Mouse (Mus musculus) forebrain, embryonic 13.5 days (tissue): ENCODE measurements around the gene Chkb. TPM values are rescaled to one million over a fixed set of nuclear protein-coding genes. Genes with fewer than 3 reads are reported as not detected.
"Not testable (repeated sequence)": the region's sequence is repeated elsewhere in the genome, so short reads cannot be mapped to it uniquely, and the experiment has no call there.

Source experiments
- ATAC-seq: fragments of 200-750 bp; cut with Nextera tagmentation; 2 replicates; pipeline ENCODE4 v1.8.0; 2017
- H3K27ac ChIP-seq: fragments of 300-500 bp; sonication (generic); 2 replicates; pipeline ENCODE4 v1.5.1; 2015; ENCODE audit warnings: inconsistent platforms, mild to moderate bottlenecking, moderate library complexity
- H3K27me3 ChIP-seq: fragments of 300-500 bp; sonication (generic); 2 replicates; pipeline ENCODE4 v1.6.1; 2015; ENCODE audit warnings: mild to moderate bottlenecking, inconsistent platforms
- H3K36me3 ChIP-seq: fragments of 300-500 bp; sonication (generic); 2 replicates; pipeline ENCODE4 v1.6.1; 2015; ENCODE audit warnings: mild to moderate bottlenecking, inconsistent platforms; ENCODE audit not compliant: poor library complexity, severe bottlenecking
- H3K4me1 ChIP-seq: fragments of 300-500 bp; sonication (generic); 2 replicates; pipeline ENCODE4 v1.6.1; 2015; ENCODE audit warnings: inconsistent platforms
- H3K4me2 ChIP-seq: fragments of 300-500 bp; sonication (generic); 2 replicates; pipeline ENCODE4 v1.6.1; 2015; ENCODE audit warnings: inconsistent platforms, mild to moderate bottlenecking, moderate library complexity
- H3K4me3 ChIP-seq: fragments of 300-500 bp; sonication (generic); 2 replicates; pipeline ENCODE4 v1.5.1; 2015; ENCODE audit warnings: mild to moderate bottlenecking, inconsistent platforms
- H3K9ac ChIP-seq: fragments of 300-500 bp; sonication (generic); 2 replicates; pipeline ENCODE4 v1.6.1; 2015; ENCODE audit warnings: mild to moderate bottlenecking, inconsistent platforms
- H3K9me3 ChIP-seq: fragments of 300-500 bp; sonication (generic); replicated peaks from 2 replicates; pipeline ENCODE4 v1.6.1; 2016; ENCODE audit warnings: inconsistent platforms
- WGBS: fragments of 180-500 bp; shearing (Covaris S2); methylation state at CpG from one replicate; pipeline ENCODE4 v1.1.7; 2015; 5-methylcytosine and 5-hydroxymethylcytosine counted together
- polyA plus RNA-seq: library from polyadenylated mRNA; unstranded; fragments of >200 nt; fragmentation: Nextera tagmentation; extraction: Ambion mirVana; gene quantifications from 2 replicates; pipeline ENCODE4 v1.2.1, GENCODE M21; 2015

The Chkb gene
- polyA plus RNA-seq, 1 experiment from 2014 or later = 67.3 TPM

- peak overlapping the region; percentile 85 for H3K4me3 ChIP-seq
- H3K4me1 ChIP-seq = peaks cover 26% of the 10 kb centered on the region
- peaks cover 19% of the 10 kb centered on the region for H3K36me3 ChIP-seq
- H3K27me3 ChIP-seq = peaks cover 18% of the 10 kb centered on the region
- peak overlapping the region; percentile 88 for H3K9ac ChIP-seq
- peak; percentile 69 for ATAC-seq
- H3K27ac ChIP-seq = no peak overlapping the region
- no peaks in the 10 kb centered on the region for H3K9me3 ChIP-seq
- peak overlapping the region; percentile 88 for H3K4me2 ChIP-seq
- WGBS = 5% methylated on average over 24 of the region's 24 CpGs
These were observed 23.5 kb upstream of the Chkb start for GRCm38 (mm10) chr15:89452906-89453864.

- Histone ChIP-seq H3K27ac (no peak overlapping the region), H3K36me3 (no peaks in the 10 kb centered on the region), H3K9ac (no peak overlapping the region), H3K4me3 (no peak overlapping the region), H3K27me3 (no peaks in the 10 kb centered on the region), H3K9me3 (no peaks in the 10 kb centered on the region), H3K4me2 (no peak overlapping the region), H3K4me1 (no peaks in the 10 kb centered on the region)
- 32% methylated on average over 8 of the region's 8 CpGs for WGBS
- ATAC-seq = no peak
These were observed 12.9 kb upstream of the Chkb start for GRCm38 (mm10) chr15:89442486-89443070.

GRCm38 (mm10) chr15:89435878-89436277 is 6.2 kb upstream of the Chkb start:
- Histone ChIP-seq H3K4me1 (0 out of 2 replicates have a peak, but pooled peaks cover 4% of the 10 kb centered on the region), H3K27me3 (no peaks in the 10 kb centered on the region), H3K4me3 (no peak overlapping the region), H3K27ac (no peak overlapping the region), H3K4me2 (no peak overlapping the region), H3K36me3 (no peaks in the 10 kb centered on the region), H3K9me3 (no peaks in the 10 kb centered on the region), H3K9ac (no peak overlapping the region)
- ATAC-seq = no peak
- 86% methylated on average over 5 of the region's 5 CpGs for WGBS

- Histone ChIP-seq H3K4me3 (no peak overlapping the region), H3K27me3 (no peaks in the 10 kb centered on the region), H3K9ac (no peak overlapping the region), H3K27ac (no peak overlapping the region), H3K4me2 (no peak overlapping the region), H3K9me3 (no peaks in the 10 kb centered on the region), H3K36me3 (no peaks in the 10 kb centered on the region), H3K4me1 (0 out of 2 replicates have a peak, but pooled peaks cover 5% of the 10 kb centered on the region)
- WGBS = 71% methylated on average over 3 of the region's 3 CpGs
- ATAC-seq = no peak
These were observed 4.4 kb upstream of the Chkb start for GRCm38 (mm10) chr15:89434136-89434535.

GRCm38 (mm10) chr15:89432946-89433345 is 3.2 kb upstream of the Chkb start:
- H3K36me3 ChIP-seq = peaks cover 2% of the 10 kb centered on the region
- WGBS = 78% methylated on average over 4 of the region's 4 CpGs
- peaks cover 14% of the 10 kb centered on the region for H3K4me1 ChIP-seq
- H3K9ac ChIP-seq = no peak overlapping the region
- H3K9me3 ChIP-seq = no peaks in the 10 kb centered on the region
- no peak for ATAC-seq
- H3K27me3 ChIP-seq = no peaks in the 10 kb centered on the region
- no peak overlapping the region for H3K4me3 ChIP-seq
- no peak overlapping the region for H3K27ac ChIP-seq
- H3K4me2 ChIP-seq = no peak overlapping the region

- no peaks in the 10 kb centered on the region for H3K9me3 ChIP-seq
- H3K4me2 ChIP-seq = no peak overlapping the region
- H3K36me3 ChIP-seq = peaks cover 13% of the 10 kb centered on the region
- H3K27ac ChIP-seq = no peak overlapping the region
- no peaks in the 10 kb centered on the region for H3K27me3 ChIP-seq
- ATAC-seq = no peak
- H3K9ac ChIP-seq = no peak overlapping the region
- 96% methylated on average over 6 of the region's 6 CpGs for WGBS
- no peak overlapping the region for H3K4me3 ChIP-seq
- peaks cover 16% of the 10 kb centered on the region for H3K4me1 ChIP-seq
These were observed 2.1 kb upstream of the Chkb start for GRCm38 (mm10) chr15:89431806-89432205.

GRCm38 (mm10) chr15:89431271-89431670 is 1.6 kb upstream of the Chkb start:
- no peak for ATAC-seq
- Histone ChIP-seq H3K4me3 (no peak overlapping the region), H3K9me3 (no peaks in the 10 kb centered on the region), H3K9ac (no peak overlapping the region), H3K4me1 (peaks cover 16% of the 10 kb centered on the region), H3K27ac (no peak overlapping the region), H3K4me2 (no peak overlapping the region), H3K27me3 (no peaks in the 10 kb centered on the region), H3K36me3 (peaks cover 19% of the 10 kb centered on the region)
- 86% methylated on average over 3 of the region's 3 CpGs for WGBS

- Histone ChIP-seq H3K36me3 (peaks cover 24% of the 10 kb centered on the region), H3K4me2 (0 out of 2 replicates have a peak overlapping the region, but pooled peaks have one; percentile 93), H3K4me1 (peaks cover 16% of the 10 kb centered on the region)
- not testable (repeated sequence) for ATAC-seq, H3K9ac ChIP-seq, H3K4me3 ChIP-seq, H3K27ac ChIP-seq, H3K27me3 ChIP-seq, H3K9me3 ChIP-seq
- WGBS = 78% methylated on average over 8 of the region's 9 CpGs
These were observed 1.1 kb upstream of the Chkb start for GRCm38 (mm10) chr15:89430771-89431170.

- H3K4me2 ChIP-seq = peak overlapping the region; percentile 93
- peak overlapping the region; percentile 73 for H3K4me3 ChIP-seq
- peak overlapping the region; percentile 80 for H3K9ac ChIP-seq
- 46% methylated on average over 6 of the region's 6 CpGs for WGBS
- peaks cover 28% of the 10 kb centered on the region for H3K36me3 ChIP-seq
- H3K9me3 ChIP-seq = no peaks in the 10 kb centered on the region
- no peaks in the 10 kb centered on the region for H3K27me3 ChIP-seq
- H3K27ac ChIP-seq = peak overlapping the region; percentile 92
- no peak for ATAC-seq
- H3K4me1 ChIP-seq = peaks cover 18% of the 10 kb centered on the region
These were observed 633 bp upstream of the Chkb start for GRCm38 (mm10) chr15:89430341-89430740.

- WGBS = 2% methylated on average over 22 of the region's 22 CpGs
These were observed 822 bp downstream of the Chkb start for GRCm38 (mm10) chr15:89428821-89429351.

GRCm38 (mm10) chr15:89428136-89428790 is 1.4 kb downstream of the Chkb start:
- no peaks in the 10 kb centered on the region for H3K27me3 ChIP-seq
- no peaks in the 10 kb centered on the region for H3K9me3 ChIP-seq
- H3K4me1 ChIP-seq = peaks cover 18% of the 10 kb centered on the region
- H3K36me3 ChIP-seq = peaks cover 46% of the 10 kb centered on the region
- ATAC-seq = no peak
- H3K27ac ChIP-seq = no peak overlapping the region; the same call in 1 of the 2 replicates
- peak overlapping the region; percentile 73 for H3K4me3 ChIP-seq
- 80% methylated on average over 19 of the region's 19 CpGs for WGBS
- H3K9ac ChIP-seq = peak overlapping the region; percentile 80
- peak overlapping the region; percentile 93 for H3K4me2 ChIP-seq

More at GRCm38 (mm10) chr15:89428821-89429351, 822 bp downstream of the Chkb start:
- H3K27me3 ChIP-seq = no peaks in the 10 kb centered on the region
- peak overlapping the region; percentile 93 for H3K4me2 ChIP-seq
- no peaks in the 10 kb centered on the region for H3K9me3 ChIP-seq
- H3K4me3 ChIP-seq = peak overlapping the region; percentile 73
- peaks cover 40% of the 10 kb centered on the region for H3K36me3 ChIP-seq
- peak overlapping the region; percentile 92 for H3K27ac ChIP-seq
- peak; percentile 69 for ATAC-seq
- H3K4me1 ChIP-seq = peaks cover 18% of the 10 kb centered on the region
- H3K9ac ChIP-seq = peak overlapping the region; percentile 80
